Mouse (Mus musculus) gastrocnemius, postnatal 10 days (tissue): ENCODE measurements around the gene Clip4. TPM values are rescaled to one million over a fixed set of nuclear protein-coding genes. Genes with fewer than 3 reads are reported as not detected.

Source experiments
- DNase-seq: peaks from one replicate; pipeline ENCODE4 v3.0.0; 2021; ENCODE audit warnings: mixed read lengths
- total RNA-seq, 2 experiments: library from RNA; stranded (reverse); gene quantifications; 2 replicates each; pipeline ENCODE4 v1.2.3; 2021

Clip4 gene
- total RNA-seq, 2 experiments from 2014 or later: 33.1 to 34.3 TPM

GRCm38 (mm10) chr17:71874077-71874476 lies 105.8 kb downstream of the Clip4 start:
- peak; percentile 67 for DNase-seq

GRCm38 (mm10) chr17:71874795-71875194 lies 106.5 kb downstream of the Clip4 start:
- no peak for DNase-seq

GRCm38 (mm10) chr17:71875492-71875891 lies 107.2 kb downstream of the Clip4 start:
- no peak for DNase-seq

GRCm38 (mm10) chr17:71881369-71881768 lies 113.1 kb downstream of the Clip4 start:
- DNase-seq: no peak

- DNase-seq: peak; percentile 30
Observed at GRCm38 (mm10) chr17:71909107-71909506, 140.8 kb downstream of the Clip4 start.

GRCm38 (mm10) chr17:71913188-71913587 lies 144.9 kb downstream of the Clip4 start:
- DNase-seq: no peak

Other genes starting within 250 kb of the Clip4 start
- 1 to 10 TPM; 5.2 to 5.7 TPM for gene Ndc80, start 241.6 kb upstream of the Clip4 start, total RNA-seq
- gene Spdya, start 216.4 kb upstream of the Clip4 start, total RNA-seq: under 1 TPM; 0.12 to 0.32 TPM
- gene Wdr43, start 152.6 kb upstream of the Clip4 start, total RNA-seq: 10 to 100 TPM; 28.4 to 34.5 TPM
- gene Togaram2, start 95.2 kb upstream of the Clip4 start, total RNA-seq: under 1 TPM; 0.38 to 0.49 TPM
- gene Pcare, start 15.6 kb upstream of the Clip4 start, total RNA-seq: under 1 TPM in 1 of 2 experiments, not detected in 1; 0.05 TPM